Mouse (Mus musculus) myocyte (in vitro differentiated cells): ENCODE measurements at regions not wholly inside any gene's neighbourhood (a gene's known extent, or its start where the extent isn't known, plus 50 kb on each side); places are given as distances from the start of the nearest gene placed in this dataset.

ENCODE experiments used
- E2F4 ChIP-seq: IDR thresholded peaks from one replicate; pipeline ENCODE4 v1.6.1; 2011; ENCODE audit warnings: mild to moderate bottlenecking, control low read depth, moderate library complexity; ENCODE audit not compliant: insufficient read depth
- POLR2A ChIP-seq: IDR thresholded peaks from one replicate; pipeline ENCODE4 v1.6.1; 2011; ENCODE audit warnings: low read depth, mild to moderate bottlenecking, control low read depth, moderate library complexity; ENCODE audit not compliant: insufficient read length
- TCF12 ChIP-seq: IDR thresholded peaks from one replicate; pipeline ENCODE4 v1.6.1; 2011; ENCODE audit warnings: mild to moderate bottlenecking, control low read depth; ENCODE audit not compliant: poor library complexity, insufficient read depth, severe bottlenecking

GRCm38 (mm10) chr10:17074013-17074401 is 649.0 kb upstream of the Cited2 start:
- TF ChIP-seq POLR2A (no peak), E2F4 (no peak), TCF12 (no peak)
